Mouse (Mus musculus): ENCODE measurements at regions not wholly inside any gene's neighbourhood (a gene's known extent, or its start where the extent isn't known, plus 50 kb on each side); places are given as distances from the start of the nearest gene placed in this dataset.

DNA sequence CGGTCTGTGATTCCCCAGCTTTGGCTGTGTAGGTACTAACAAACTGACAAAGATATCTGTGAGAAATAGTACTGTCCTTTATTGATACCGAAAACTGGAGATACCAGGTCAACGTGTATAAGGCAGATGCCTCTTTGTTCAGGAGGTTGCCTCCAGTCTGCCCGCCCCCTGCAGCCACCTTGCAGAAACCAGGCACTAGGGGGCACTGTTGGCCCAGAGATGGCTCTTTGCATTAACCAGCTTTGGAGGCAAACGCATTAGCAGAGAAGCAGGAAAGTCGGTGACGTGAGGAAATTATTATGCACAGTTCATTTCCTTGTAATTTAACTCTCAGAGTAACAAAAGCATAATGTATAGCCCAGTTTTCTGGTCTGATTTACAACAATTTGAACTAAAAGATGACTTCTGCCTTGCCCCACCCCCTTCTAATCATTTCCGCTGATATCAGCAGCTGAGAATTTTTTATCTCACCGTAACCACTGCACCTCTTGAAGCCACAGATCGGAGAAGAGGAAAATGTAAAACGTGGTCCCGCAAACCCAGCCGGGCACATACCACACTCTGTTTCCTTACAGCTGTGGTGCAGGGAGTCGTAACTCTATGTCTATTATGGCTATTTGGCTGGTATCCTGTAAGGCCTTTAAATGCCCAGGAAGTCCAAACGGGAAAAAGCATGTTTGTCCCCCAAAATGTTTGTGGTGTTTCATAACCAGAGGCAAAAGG is 203.5 kb downstream of the Icos start:
- Histone ChIP-seq H3K36me3 (ENCODE audit: control insufficient read depth, insufficient read depth, low read length, poor library complexity, severe bottlenecking) (no peaks in the 10 kb centered on the region), H3K27me3 (ENCODE audit: control insufficient read depth, insufficient read depth, low read length, poor library complexity, severe bottlenecking) (no peaks in the 10 kb centered on the region)
- peak; percentile 72 for DNase-seq (ENCODE audit: low read depth, low spot score)

DNA sequence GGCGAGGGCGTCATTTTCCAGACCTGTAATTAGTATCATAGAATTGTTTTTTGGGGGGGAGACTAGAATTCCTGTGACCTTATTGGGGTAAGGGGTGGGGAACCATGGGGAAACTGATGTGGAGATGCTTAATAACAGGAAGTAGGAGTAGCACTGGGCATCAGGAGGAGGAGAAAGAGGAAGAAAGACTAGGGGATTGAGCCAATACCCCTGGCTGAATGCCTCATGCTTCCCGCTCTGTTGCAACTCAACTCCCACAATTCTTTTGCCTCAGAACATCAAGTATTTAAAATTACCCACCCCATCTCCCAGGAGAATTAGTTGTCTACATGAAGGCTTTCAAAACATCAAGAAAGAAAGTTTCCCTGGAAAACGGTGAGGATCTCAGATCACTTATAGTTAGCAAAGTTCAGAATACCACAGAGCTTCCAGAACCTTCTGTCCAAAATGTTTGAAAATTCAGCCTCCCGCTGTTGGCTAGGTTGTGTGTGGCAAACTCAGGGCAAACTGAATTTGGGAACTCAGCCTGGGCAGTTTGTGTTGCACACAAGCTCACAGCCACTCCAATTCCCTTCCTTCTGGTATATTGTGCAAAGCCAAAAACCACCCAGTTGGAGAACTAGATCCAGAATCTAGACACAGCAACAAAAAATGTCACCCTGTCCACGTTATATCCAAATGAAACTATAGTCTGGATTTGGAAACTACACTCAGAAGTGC is 209.8 kb downstream of the Icos start:
- Histone ChIP-seq H3K36me3 (ENCODE audit: control insufficient read depth, insufficient read depth, low read length, poor library complexity, severe bottlenecking) (no peaks in the 10 kb centered on the region), H3K27me3 (ENCODE audit: control insufficient read depth, insufficient read depth, low read length, poor library complexity, severe bottlenecking) (no peaks in the 10 kb centered on the region)
- no peak for DNase-seq (ENCODE audit: low read depth, low spot score)

DNA sequence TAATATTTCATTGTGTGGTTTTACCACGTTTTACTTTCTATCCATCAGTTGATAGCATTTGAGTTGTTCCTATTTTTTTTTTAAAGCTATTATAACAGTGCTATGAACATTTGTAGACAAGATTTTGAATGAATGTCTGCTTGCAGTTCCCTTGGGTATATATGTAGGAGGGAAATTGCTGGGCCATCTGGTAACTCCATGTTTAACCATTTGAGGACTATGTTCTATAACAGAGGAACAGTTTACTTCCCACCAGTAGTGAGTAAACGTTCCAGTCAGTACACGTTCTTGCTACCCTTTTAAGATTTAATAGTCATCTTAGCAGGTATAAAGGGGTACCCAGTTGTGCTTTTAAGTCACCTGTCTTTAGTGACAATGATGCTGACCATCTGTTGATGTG is 213.2 kb downstream of the Icos start:
- no peak for DNase-seq (ENCODE audit: low read depth, low spot score)
- no peaks in the 10 kb centered on the region for H3K27me3 ChIP-seq (ENCODE audit: control insufficient read depth, insufficient read depth, low read length, poor library complexity, severe bottlenecking)
- H3K36me3 ChIP-seq (ENCODE audit: control insufficient read depth, insufficient read depth, low read length, poor library complexity, severe bottlenecking): no peaks in the 10 kb centered on the region

DNA sequence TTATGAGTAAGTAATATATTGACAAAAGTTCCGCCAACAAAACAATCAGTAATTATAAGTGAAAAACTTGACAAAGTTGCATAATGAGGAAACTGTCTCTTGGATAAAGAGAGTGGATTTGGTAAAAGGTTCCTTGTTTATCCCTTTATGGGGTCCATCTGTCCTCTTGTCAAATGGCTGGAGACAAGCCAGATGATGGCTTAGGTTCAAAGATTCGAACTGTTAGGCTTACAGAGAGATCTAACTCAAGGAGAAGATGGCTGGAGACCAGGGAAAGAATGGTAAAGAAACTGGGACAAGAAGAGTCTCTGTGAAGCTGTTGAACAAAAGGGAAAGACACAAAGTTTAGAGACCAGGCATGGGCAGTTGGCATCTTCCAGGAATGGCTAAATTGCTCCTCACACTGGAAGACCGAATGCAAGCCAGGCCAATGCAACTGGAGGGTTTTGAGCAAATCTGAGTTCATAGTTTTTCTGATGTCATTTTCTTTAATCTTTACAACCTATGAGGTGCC is 220.9 kb downstream of the Icos start:
- Histone ChIP-seq H3K36me3 (ENCODE audit: control insufficient read depth, insufficient read depth, low read length, poor library complexity, severe bottlenecking) (no peaks in the 10 kb centered on the region), H3K27me3 (ENCODE audit: control insufficient read depth, insufficient read depth, low read length, poor library complexity, severe bottlenecking) (no peaks in the 10 kb centered on the region)
- DNase-seq (ENCODE audit: low read depth, low spot score): no peak

DNA sequence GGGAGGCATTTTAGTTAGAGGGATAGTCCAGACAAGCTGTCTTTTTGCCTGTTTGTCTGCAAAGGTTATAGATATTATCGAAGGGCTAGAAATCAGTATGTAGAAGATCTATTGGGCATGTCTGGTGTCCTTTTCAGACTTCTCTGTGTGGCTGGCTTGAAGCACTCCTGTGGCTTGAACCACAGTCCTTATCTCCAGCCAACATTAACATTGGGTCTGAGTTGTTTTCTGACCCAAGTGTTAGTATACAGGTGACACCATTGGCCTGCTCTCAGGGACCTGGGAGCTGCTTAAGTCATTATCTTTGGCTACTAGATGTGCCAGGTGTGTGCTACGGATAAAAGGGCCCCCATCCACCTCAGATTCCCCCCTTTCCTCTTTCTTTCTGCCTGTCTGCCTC is 223.3 kb downstream of the Icos start:
- Histone ChIP-seq H3K36me3 (ENCODE audit: control insufficient read depth, insufficient read depth, low read length, poor library complexity, severe bottlenecking) (no peaks in the 10 kb centered on the region), H3K27me3 (ENCODE audit: control insufficient read depth, insufficient read depth, low read length, poor library complexity, severe bottlenecking) (no peaks in the 10 kb centered on the region)
- DNase-seq (ENCODE audit: low read depth, low spot score): no peak

DNA sequence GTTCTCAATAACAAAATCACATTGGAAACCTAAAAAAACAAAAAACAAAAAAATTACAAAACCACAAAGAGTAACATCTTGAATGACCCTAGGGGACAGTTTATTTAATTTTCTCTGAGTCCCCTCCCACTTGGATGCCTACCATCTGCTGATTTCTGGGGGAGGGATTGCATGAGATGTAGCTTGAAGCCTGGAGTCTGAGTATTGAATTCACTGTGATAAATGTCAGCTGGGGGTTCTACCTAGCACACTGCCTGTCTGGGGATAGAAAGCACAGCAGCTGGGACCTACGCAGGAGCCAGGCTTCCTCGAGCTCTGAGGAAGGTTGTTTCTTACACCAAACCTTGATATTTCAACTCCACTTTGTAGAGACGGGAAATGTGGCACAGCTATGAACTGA is 224.4 kb downstream of the Icos start:
- Histone ChIP-seq H3K27me3 (ENCODE audit: control insufficient read depth, insufficient read depth, low read length, poor library complexity, severe bottlenecking) (no peaks in the 10 kb centered on the region), H3K36me3 (ENCODE audit: control insufficient read depth, insufficient read depth, low read length, poor library complexity, severe bottlenecking) (no peaks in the 10 kb centered on the region)
- no peak for DNase-seq (ENCODE audit: low read depth, low spot score)

DNA sequence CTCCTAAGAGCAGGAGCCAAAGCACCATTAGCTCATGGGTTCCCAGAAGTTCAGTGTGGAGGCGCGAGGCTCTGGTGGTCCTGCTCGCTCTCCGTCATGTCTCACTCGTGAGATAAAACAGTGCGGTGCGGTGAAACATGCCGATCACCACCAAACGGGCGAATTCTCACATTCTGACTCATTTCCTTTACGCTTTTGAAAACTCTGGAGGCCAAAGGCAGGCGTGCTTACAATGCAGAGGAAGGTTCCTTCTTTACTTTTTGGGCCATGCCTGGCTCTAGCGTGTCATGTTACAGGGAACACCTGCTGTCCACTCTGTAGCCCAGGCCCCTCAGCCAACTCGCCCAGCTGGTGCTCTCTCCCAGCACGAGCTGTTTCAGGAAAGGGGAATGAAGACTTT is 225.4 kb downstream of the Icos start:
- no peaks in the 10 kb centered on the region for H3K36me3 ChIP-seq (ENCODE audit: control insufficient read depth, insufficient read depth, low read length, poor library complexity, severe bottlenecking)
- no peak for DNase-seq (ENCODE audit: low read depth, low spot score)
- no peaks in the 10 kb centered on the region for H3K27me3 ChIP-seq (ENCODE audit: control insufficient read depth, insufficient read depth, low read length, poor library complexity, severe bottlenecking)

DNA sequence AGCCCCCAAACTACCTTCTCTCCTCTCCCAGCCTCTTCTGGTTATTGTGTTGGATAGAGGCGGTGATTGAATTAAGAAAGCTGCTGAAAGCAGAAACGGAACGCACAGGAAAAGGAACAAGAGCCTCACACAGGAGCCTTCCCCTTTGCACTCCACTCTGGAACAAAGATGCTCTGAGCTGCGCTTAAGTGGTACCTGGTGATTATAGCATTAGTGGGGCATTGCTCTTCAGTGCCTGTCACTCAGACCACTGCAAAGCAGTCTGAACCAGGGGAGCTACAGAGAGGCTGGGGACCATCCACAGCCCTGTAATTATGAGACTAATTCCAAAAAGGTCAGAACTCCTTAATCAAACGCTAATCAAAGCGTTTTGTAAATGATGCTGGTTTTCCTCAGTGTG is 225.9 kb downstream of the Icos start:
- Histone ChIP-seq H3K27me3 (ENCODE audit: control insufficient read depth, insufficient read depth, low read length, poor library complexity, severe bottlenecking) (no peaks in the 10 kb centered on the region), H3K36me3 (ENCODE audit: control insufficient read depth, insufficient read depth, low read length, poor library complexity, severe bottlenecking) (no peaks in the 10 kb centered on the region)
- DNase-seq (ENCODE audit: low read depth, low spot score): no peak

DNA sequence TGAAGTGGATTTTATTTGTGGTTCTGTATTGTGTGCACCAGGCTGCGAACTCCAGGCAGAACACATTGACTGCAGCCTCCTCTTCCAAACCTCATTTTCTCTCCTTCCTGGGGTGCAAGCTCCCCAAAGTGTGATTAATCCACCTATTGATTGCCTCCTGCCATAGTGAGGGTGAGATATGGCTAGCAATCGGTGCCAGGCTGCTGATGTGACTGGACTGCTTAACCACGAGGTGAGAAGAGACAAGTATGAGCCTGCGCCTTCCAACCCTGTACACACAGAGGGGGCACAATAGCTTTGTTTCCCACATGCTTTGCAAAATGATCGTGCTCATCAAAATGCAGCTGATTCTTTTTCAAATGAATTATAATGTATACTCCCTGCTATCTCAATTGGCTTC is 227.4 kb downstream of the Icos start:
- H3K36me3 ChIP-seq (ENCODE audit: control insufficient read depth, insufficient read depth, low read length, poor library complexity, severe bottlenecking): no peaks in the 10 kb centered on the region
- DNase-seq (ENCODE audit: low read depth, low spot score): no peak
- H3K27me3 ChIP-seq (ENCODE audit: control insufficient read depth, insufficient read depth, low read length, poor library complexity, severe bottlenecking): no peaks in the 10 kb centered on the region

DNA sequence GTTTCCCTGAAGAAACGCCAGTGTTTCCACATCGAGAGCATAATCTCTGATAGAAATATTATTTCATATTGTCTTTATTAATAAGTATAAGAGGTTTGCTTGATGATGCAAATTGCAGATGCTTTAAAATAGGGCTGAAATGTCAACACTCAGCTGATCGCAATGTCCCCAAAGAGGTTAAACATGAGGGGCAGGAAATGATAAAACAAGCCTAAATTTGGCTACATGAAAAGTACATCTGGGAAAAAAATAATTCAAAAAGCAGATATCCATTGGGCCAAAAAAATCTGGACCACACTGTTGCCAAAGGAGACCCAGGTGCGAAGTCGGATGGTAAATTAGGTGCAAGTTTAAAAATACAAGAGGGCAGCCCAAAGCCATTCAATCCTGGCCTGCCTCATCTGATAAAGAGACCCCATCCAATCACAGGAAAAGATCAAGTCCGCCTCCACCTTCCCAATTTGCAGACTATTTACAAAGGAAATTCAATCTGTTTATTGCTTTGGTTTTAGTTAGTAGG is 229.2 kb downstream of the Icos start:
- DNase-seq (ENCODE audit: low read depth, low spot score): no peak
- Histone ChIP-seq H3K27me3 (ENCODE audit: control insufficient read depth, insufficient read depth, low read length, poor library complexity, severe bottlenecking) (no peaks in the 10 kb centered on the region), H3K36me3 (ENCODE audit: control insufficient read depth, insufficient read depth, low read length, poor library complexity, severe bottlenecking) (no peaks in the 10 kb centered on the region)

DNA sequence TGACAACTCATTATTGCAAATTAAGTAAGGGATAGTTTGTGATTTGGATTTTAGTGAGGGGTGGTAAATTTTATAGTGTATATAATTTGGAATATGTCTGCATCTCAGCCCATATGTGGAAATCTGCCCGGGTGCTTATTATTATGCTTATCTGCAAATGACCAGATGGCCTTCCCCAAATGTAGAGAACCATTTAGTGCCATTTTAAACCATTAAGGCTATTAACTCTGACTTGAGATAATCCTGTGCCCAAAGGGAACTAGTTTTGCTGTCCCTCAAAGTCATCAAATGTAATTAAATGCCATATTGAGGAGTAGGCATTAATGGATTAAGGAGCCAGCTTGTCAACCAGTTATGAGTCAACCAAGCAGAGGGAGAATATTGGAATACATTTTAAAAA is 230.7 kb downstream of the Icos start:
- DNase-seq (ENCODE audit: low read depth, low spot score): no peak
- Histone ChIP-seq H3K36me3 (ENCODE audit: control insufficient read depth, insufficient read depth, low read length, poor library complexity, severe bottlenecking) (no peaks in the 10 kb centered on the region), H3K27me3 (ENCODE audit: control insufficient read depth, insufficient read depth, low read length, poor library complexity, severe bottlenecking) (no peaks in the 10 kb centered on the region)

DNA sequence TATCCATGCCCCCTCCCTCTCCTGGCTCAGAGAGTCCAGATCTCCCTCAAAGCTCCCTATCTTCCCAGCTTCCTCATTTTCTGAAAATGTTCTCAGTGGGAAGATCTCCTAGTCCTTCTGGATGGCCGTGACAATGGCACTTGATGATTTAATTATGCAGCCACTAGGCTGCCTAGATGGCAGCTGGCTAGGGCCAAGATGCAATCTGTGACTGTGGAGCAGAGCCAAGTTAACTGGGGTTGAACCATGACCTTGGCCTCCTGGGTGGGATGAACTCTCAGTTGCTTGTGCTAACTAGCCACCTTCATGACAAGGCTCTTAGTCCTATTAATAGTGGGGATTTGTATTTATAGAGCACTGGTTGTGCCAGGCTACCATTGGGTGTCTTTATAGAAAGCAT is 243.4 kb downstream of the Icos start:
- no peak for DNase-seq (ENCODE audit: low read depth, low spot score)
- Histone ChIP-seq H3K27me3 (ENCODE audit: control insufficient read depth, insufficient read depth, low read length, poor library complexity, severe bottlenecking) (no peaks in the 10 kb centered on the region), H3K36me3 (ENCODE audit: control insufficient read depth, insufficient read depth, low read length, poor library complexity, severe bottlenecking) (no peaks in the 10 kb centered on the region)

DNA sequence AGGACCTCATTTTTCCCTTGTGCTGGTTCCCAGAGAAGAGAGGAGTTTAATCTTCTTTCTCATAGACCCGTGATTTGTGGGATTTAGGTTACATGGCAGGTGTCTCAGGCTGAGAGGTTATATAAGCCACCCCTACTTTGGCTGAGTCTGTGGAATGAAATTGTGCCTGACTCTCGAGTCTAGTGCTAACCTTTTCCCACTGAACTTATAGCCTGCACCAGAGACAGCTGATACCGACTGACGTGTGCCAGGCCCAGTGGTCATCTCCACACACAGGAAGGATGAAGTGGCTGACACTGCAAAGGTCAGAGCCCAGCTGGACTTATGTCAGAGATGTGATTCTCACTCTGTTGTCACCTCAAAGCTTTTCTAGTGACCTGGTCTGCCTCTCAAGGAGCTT is 251.2 kb downstream of the Icos start:
- Histone ChIP-seq H3K27me3 (ENCODE audit: control insufficient read depth, insufficient read depth, low read length, poor library complexity, severe bottlenecking) (no peaks in the 10 kb centered on the region), H3K36me3 (ENCODE audit: control insufficient read depth, insufficient read depth, low read length, poor library complexity, severe bottlenecking) (no peaks in the 10 kb centered on the region)
- no peak for DNase-seq (ENCODE audit: low read depth, low spot score)

DNA sequence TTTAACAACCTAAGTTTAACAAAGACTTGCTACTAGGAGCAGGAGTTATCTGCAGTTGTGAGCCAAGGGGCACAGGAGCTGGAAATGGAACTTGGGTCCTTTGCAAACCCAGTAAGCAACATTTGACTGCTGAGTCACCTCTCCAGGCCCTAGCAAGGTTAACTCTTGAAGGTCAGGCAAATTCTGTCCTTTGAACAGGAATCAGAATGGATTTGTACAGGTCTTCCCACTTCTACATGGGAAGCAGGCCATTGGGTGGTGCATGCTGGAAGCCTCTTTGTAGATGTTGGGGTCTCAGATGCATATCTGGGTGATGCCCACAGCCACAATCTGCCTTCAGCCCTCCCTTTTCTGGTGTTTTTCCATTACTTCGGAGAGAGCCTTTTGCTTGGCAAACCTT is 255.3 kb downstream of the Icos start:
- no peak for DNase-seq (ENCODE audit: low read depth, low spot score)
- Histone ChIP-seq H3K27me3 (ENCODE audit: control insufficient read depth, insufficient read depth, low read length, poor library complexity, severe bottlenecking) (no peaks in the 10 kb centered on the region), H3K36me3 (ENCODE audit: control insufficient read depth, insufficient read depth, low read length, poor library complexity, severe bottlenecking) (no peaks in the 10 kb centered on the region)

DNA sequence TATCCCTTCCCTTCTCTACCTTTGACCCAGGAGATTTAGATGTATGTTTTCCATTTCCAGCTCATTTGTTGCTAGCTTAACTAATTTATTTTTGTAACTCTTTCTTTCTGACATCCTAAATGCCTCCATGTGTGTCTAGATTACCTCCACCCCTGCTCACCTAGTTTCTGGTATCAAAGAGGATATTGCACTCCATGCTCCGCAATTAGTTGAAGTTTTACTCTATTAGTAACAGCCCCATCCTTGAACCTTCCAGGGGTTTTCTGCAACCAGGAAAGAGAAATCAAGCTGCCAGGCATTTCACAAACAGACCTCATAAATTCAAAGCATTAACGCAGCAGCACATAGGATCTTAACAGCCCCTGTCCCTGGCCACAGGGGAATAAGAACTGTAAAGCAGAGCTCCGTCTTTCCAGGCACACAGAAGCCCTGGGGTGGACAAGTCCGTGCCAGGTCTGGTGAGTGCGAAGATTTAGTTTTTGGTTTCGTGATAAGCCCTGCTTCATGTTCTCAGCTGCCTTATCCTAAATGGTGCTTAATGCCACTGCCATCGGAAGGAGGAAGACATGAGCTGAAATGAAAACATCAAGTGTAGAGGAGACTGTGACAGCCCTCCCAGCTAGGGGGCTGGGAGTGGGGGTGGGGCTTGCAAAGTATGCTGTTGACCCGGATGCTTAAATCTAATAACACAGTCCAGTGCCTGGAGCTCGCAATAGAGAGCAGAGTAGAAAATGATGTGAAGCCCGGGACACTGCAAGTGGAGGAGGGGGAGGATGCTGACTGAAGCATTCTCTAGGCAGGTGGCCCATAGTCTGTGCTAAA is 256.0 kb downstream of the Icos start:
- no peaks in the 10 kb centered on the region for H3K27me3 ChIP-seq (ENCODE audit: control insufficient read depth, insufficient read depth, low read length, poor library complexity, severe bottlenecking)
- H3K36me3 ChIP-seq (ENCODE audit: control insufficient read depth, insufficient read depth, low read length, poor library complexity, severe bottlenecking): no peaks in the 10 kb centered on the region
- DNase-seq (ENCODE audit: low read depth, low spot score): no peak

Data from splenic B cell, adult 2 months (primary cell).